Mouse (Mus musculus): ENCODE data around the gene Bpifb4.

Gene Bpifb4

GRCm38 (mm10) chr2:153974582-153974981 is 36.6 kb downstream of the Bpifb4 start, which contains the start of gene Bpifa6:
TSS of gene Bpifa6 (plus strand) at chr2:153974945.
- ChIA-PET CTCF (no interaction called here), POLR2A (no interaction called here)

DNA sequence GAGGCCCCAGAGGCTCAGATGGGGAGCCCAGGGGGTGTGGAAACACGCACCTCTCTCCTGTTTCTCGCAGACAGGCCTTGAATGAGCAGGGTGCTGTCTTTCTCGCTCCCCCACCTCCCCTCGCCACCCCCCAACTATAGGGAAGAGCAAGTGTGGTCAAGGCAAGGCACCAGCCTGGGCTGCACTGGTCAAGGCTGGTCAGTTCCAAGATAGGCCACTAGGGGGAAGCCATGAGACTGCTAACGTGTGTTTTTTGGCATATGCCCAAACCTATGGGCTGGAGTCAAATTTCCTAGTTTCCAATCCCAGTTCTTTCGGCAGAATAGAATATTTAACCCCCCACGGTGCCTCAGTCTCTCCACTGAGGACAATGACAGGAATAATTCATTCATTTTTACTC is 57.8 kb downstream of the Bpifb4 start:
- ChIA-PET CTCF (interaction anchor here in 1 of 4 experiments (1.4 kb wide), 1 partner anchor 163 kb away, joined by 3 read pairs; no protein-coding TSS in a partner anchor), POLR2A (no interaction called here)

DNA sequence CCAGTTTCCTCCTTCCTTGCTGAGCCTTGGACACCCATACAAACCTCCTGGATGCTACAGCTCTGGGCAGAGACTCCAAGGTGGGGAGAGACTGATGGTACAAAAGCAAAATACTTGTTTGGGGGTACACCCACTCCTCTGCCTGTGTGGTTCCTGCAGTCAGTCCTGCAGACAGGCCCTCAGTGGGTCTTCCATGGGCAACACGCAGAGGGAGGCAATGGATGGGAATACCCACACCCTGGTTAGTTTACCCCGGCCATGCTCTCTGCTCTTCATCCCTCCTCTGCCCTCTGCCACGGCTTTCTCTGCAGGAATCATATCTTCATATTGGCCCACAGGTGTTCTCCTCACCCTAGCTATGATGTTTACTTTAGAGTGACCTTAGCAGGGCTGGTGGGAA is 62.5 kb downstream of the Bpifb4 start:
- CTCF ChIA-PET: interaction anchor here in 1 of 4 experiments (1.1 kb wide), 1 partner anchor 46 kb away, joined by 5 read pairs; no protein-coding TSS in a partner anchor

GRCm38 (mm10) chr2:154001056-154001455 is 63.0 kb downstream of the Bpifb4 start:
- CTCF ChIA-PET: interaction anchor here in 1 of 4 experiments (0.6 kb wide), 1 partner anchor 38 kb away, joined by 3 read pairs; no protein-coding TSS in a partner anchor
- POLR2A ChIA-PET: no interaction called here

More for the DNA sequence above, 62.5 kb downstream of the Bpifb4 start:
- POLR2A ChIA-PET: no interaction called here

DNA sequence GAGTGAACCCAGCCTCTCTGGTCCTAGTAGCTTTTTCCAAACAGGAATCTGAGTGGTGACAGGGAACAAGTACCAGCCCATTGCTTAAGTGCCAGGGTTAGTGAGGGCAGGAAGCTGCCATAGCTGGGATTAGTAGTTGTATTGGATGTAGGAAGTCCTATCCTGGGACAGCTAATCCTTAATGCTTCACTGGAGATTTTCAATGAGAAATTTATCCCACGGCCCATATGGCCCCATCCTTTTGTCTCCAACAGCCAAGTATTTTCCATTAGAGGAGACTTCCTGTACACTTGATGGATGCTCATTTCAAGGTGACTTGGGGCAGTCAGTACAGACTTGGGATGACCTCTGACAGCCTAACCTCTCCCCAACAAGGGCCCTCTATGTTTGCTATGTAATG is 66.4 kb downstream of the Bpifb4 start:
- POLR2A ChIA-PET: no interaction called here
- CTCF ChIA-PET: interaction anchor here in 1 of 4 experiments (1.0 kb wide), 1 partner anchor 94 kb away, joined by 6 read pairs; no protein-coding TSS in a partner anchor

GRCm38 (mm10) chr2:154005094-154005493 is 67.1 kb downstream of the Bpifb4 start:
- ChIA-PET CTCF (interaction anchor here in 3 of 4 experiments (0.6 to 2.4 kb wide), 4 partner anchors 93 to 762 kb away, joined by 3 to 6 read pairs (median 5); no protein-coding TSS in a partner anchor), POLR2A (no interaction called here)

GRCm38 (mm10) chr2:154005734-154006133 is 67.7 kb downstream of the Bpifb4 start:
- ChIA-PET POLR2A (interaction anchor here in 1 of 4 experiments (0.5 kb wide), 1 partner anchor 74 kb away, joined by 3 read pairs; no protein-coding TSS in a partner anchor), CTCF (interaction anchor here in 3 of 4 experiments (0.6 to 2.4 kb wide), 9 partner anchors 53 to 1173 kb away, joined by 3 to 6 read pairs (median 3); no protein-coding TSS in a partner anchor)

DNA sequence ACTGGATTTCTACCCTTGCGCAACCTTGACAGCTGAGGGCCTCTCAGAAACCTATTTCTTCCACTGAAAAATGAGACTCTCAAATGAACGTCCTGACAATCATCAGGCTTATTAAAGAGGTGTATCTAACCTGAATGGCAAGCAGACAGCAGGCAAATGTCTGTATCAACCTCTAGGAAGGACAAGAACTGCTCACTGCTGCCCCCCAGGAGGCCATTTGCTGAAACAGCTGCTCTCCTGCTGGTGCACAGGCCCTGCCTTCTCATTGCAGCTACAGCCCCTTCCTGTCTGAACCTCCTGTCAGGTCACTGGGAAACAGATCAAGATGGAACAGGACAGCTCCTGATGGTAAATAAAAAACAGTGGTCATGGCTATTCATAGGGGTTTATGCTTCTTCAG is 68.3 kb downstream of the Bpifb4 start:
- CTCF ChIA-PET: interaction anchor here (0.6 to 2.4 kb wide), 10 partner anchors 33 to 1174 kb away, joined by 3 to 14 read pairs (median 4); no protein-coding TSS in a partner anchor
- POLR2A ChIA-PET: interaction anchor here in 1 of 4 experiments (0.5 kb wide), 1 partner anchor 74 kb away, joined by 3 read pairs; no protein-coding TSS in a partner anchor

DNA sequence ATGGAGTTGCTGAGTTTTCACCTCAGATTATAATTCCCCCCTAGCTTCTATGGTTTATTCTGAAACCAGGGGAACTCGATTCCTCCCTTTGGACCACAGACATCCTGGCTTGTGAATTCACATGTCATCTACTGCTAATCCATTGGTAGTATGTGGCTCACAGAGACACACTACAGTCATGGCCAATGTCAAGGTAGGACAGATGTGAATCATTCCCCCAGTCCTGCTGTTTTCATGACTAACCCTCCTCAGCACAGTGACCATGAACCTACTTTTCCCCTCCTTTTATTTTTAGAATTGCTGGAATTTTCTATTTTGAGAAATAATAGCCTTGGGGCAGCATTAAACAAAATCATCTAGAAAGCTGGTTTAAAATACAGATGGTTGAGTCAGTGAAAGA is 69.4 kb downstream of the Bpifb4 start:
- ChIA-PET POLR2A (no interaction called here), CTCF (interaction anchor here in 1 of 4 experiments (1.5 kb wide), 1 partner anchor 313 kb away, joined by 3 read pairs; no protein-coding TSS in a partner anchor)

DNA sequence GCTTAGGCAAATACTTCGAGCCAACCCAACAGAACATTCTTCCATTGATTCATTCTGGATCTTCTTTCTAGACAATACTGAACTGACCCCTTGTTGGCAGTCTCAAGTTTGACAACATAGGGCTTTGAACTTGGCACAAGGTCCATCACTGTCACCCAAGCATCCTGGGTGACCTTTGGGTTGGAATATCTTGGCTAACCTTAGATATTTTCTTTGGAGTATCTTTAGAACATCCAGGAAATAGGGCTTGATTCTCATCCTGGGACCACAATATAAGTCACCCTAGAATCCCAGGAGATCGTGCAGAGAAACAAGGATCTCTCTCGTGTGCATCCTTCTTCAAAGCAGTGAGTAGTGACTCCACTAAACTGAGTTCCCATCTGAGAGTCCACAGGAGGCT is 70.0 kb downstream of the Bpifb4 start, which contains the start of gene Bpifa2:
Gene Bpifa2, plus strand, starts transcription at position 301 of the 400 bp plus-strand sequence.
- POLR2A ChIA-PET: no interaction called here
- CTCF ChIA-PET: no interaction called here

All from embryonic stem cell, embryonic (primary cell).